Mouse (Mus musculus): Measurements from ENCODE around the gene Paqr8. TPM values are rescaled to one million over a fixed set of nuclear protein-coding genes. Genes with fewer than 3 reads are reported as not detected.

Gene Paqr8
- total and polyA plus RNA-seq, 3 experiments, result 0.46 to 1.8 TPM; not detected in 1

- TF ChIP-seq KAT2A (conservative IDR thresholded peaks at IDR 0.05; ENCODE audit: low read depth, low read length), result no peak
- no peak for TF ChIP-seq POLR2AphosphoS5 (IDR thresholded peaks at IDR 0.05; ENCODE audit: borderline replicate concordance, low read depth, low read length)
Measured at GRCm38 (mm10) chr1:20943016-20943415, 52.6 kb downstream of the Paqr8 start (continued).

GRCm38 (mm10) chr1:20951300-20951763, 60.9 kb downstream of the Paqr8 start, which contains the start of gene Efhc1:
Efhc1 (plus strand) TSS chr1:20951626.
- peak within 1 kb of the TSS; percentile 43 to 62 for H3K4me3 ChIP-seq (ENCODE audit: control insufficient read depth in 1 of 2, insufficient read depth in 1 of 2, low read depth in 2 of 2, low read length in 2 of 2)
- H3K27ac ChIP-seq (ENCODE audit: control insufficient read depth, low read depth, low read length), result no peak within 1 kb of the TSS
- H3K9ac ChIP-seq (ENCODE audit: control insufficient read depth, low read depth, low read length, poor library complexity, severe bottlenecking), result peak within 1 kb of the TSS; percentile 7; the same call in 1 of the 2 replicates
- no peaks in the 10 kb centered on the region for H3K4me1 ChIP-seq (ENCODE audit: control insufficient read depth in 1 of 2, insufficient read depth in 2 of 2, low read length in 2 of 2)
- H3K27me3 ChIP-seq (ENCODE audit: control insufficient read depth in 1 of 2, insufficient read depth in 2 of 2, low read length in 2 of 2), result peaks cover 0 to 5% of the 10 kb centered on the region in 2 experiments; a peak in 2 of 4 replicates
- peak; percentile 68 for DNase-seq (ENCODE audit: low read depth, low spot score)
- no peaks in the 10 kb centered on the region for H3K9me3 ChIP-seq (replicated peaks; ENCODE audit: insufficient read depth, low read length)
- H3K36me3 ChIP-seq (ENCODE audit: control insufficient read depth in 1 of 2, insufficient read depth in 2 of 2, low read length in 2 of 2), result no peaks in the 10 kb centered on the region
- no peaks in the 10 kb centered on the region for H3K79me2 ChIP-seq (ENCODE audit: control insufficient read depth, insufficient read depth, low read length, poor library complexity)
- TF ChIP-seq ELF1 (IDR thresholded peaks at IDR 0.05; ENCODE audit: low read depth, low read length) (no peak), NRF1 (IDR thresholded peaks at IDR 0.05; ENCODE audit: insufficient read depth, low read depth, low read length, poor library complexity, severe bottlenecking) (peak; percentile 63), SIN3A (IDR thresholded peaks at IDR 0.05; ENCODE audit: low read length) (0 out of 2 replicates have a peak, but pooled peaks have one; percentile 22)

- DNase-seq (ENCODE audit: low read depth, low spot score), result no peak
- Histone ChIP-seq H3K9me3 (replicated peaks; ENCODE audit: insufficient read depth, low read length) (no peaks in the 10 kb centered on the region), H3K9ac (ENCODE audit: control insufficient read depth, low read depth, low read length, poor library complexity, severe bottlenecking) (no peak overlapping the region), H3K27me3 (ENCODE audit: control insufficient read depth in 1 of 2, insufficient read depth in 2 of 2, low read length in 2 of 2) (peaks cover 0 to 5% of the 10 kb centered on the region in 2 experiments; a peak in 1 of 4 replicates), H3K4me3 (ENCODE audit: control insufficient read depth in 1 of 2, insufficient read depth in 1 of 2, low read depth in 2 of 2, low read length in 2 of 2) (peak overlapping the region in 1 of 2 experiments; percentile 42; a peak in 2 of 4 replicates), H3K4me1 (ENCODE audit: control insufficient read depth in 1 of 2, insufficient read depth in 2 of 2, low read length in 2 of 2) (no peaks in the 10 kb centered on the region), H3K27ac (ENCODE audit: control insufficient read depth, low read depth, low read length) (no peak overlapping the region), H3K79me2 (ENCODE audit: control insufficient read depth, insufficient read depth, low read length, poor library complexity) (no peaks in the 10 kb centered on the region), H3K36me3 (ENCODE audit: control insufficient read depth in 1 of 2, insufficient read depth in 2 of 2, low read length in 2 of 2) (no peaks in the 10 kb centered on the region)
- TF ChIP-seq RCOR1 (IDR thresholded peaks at IDR 0.05; ENCODE audit: low read depth, low read length), result no peak
- TF ChIP-seq POLR2AphosphoS5 (IDR thresholded peaks at IDR 0.05; ENCODE audit: borderline replicate concordance, low read depth, low read length), result no peak
- TF ChIP-seq CTCF (IDR thresholded peaks at IDR 0.05 in 2 of 3, conservative IDR thresholded peaks at IDR 0.05 in 1 of 3; ENCODE audit: control insufficient read depth in 1 of 3, insufficient read depth in 1 of 3, low read depth in 2 of 3, low read length in 3 of 3, poor library complexity in 1 of 3, severe bottlenecking in 1 of 3), result no peak
- TF ChIP-seq MXI1 (IDR thresholded peaks at IDR 0.05; ENCODE audit: low read depth, low read length), result no peak
- no peak for TF ChIP-seq GATA1 (IDR thresholded peaks at IDR 0.05; ENCODE audit: low read depth, low read length)
- TF ChIP-seq KAT2A (conservative IDR thresholded peaks at IDR 0.05; ENCODE audit: low read depth, low read length), result no peak
- TF ChIP-seq MAX (IDR thresholded peaks at IDR 0.05; ENCODE audit: low read length), result no peak
- TF ChIP-seq USF2 (IDR thresholded peaks at IDR 0.05; ENCODE audit: borderline replicate concordance in 1 of 2, insufficient read depth in 1 of 2, low read depth in 1 of 2, low read length in 2 of 2), result no peak
- no peak for TF ChIP-seq SIN3A (IDR thresholded peaks at IDR 0.05; ENCODE audit: low read length)
- TF ChIP-seq CHD1 (IDR thresholded peaks at IDR 0.05; ENCODE audit: low read depth, low read length), result no peak
- no peak for TF ChIP-seq USF1 (IDR thresholded peaks at IDR 0.05; ENCODE audit: low read depth, low read length)
- TF ChIP-seq TBP (IDR thresholded peaks at IDR 0.05; ENCODE audit: low read depth, low read length), result no peak
- TF ChIP-seq MAZ (IDR thresholded peaks at IDR 0.05; ENCODE audit: low read depth, low read length), result no peak
- no peak for TF ChIP-seq NELFE (IDR thresholded peaks at IDR 0.05; ENCODE audit: low read depth, low read length)
- no peak for TF ChIP-seq MAFK (IDR thresholded peaks at IDR 0.05; ENCODE audit: borderline replicate concordance, low read depth, low read length)
- TF ChIP-seq HCFC1 (IDR thresholded peaks at IDR 0.05; ENCODE audit: low read depth, low read length), result no peak
Measured at GRCm38 (mm10) chr1:20951799-20952198, 61.4 kb downstream of the Paqr8 start.
